Mouse (Mus musculus): Measurements from ENCODE around the gene Rnf150. TPM values are rescaled to one million over a fixed set of nuclear protein-coding genes. Genes with fewer than 3 reads are reported as not detected.
"Not testable (repeated sequence)": the region's sequence is repeated elsewhere in the genome, so short reads cannot be mapped to it uniquely, and the experiment has no call there.

Rnf150 gene
- total RNA-seq, 1 experiment from 2014 or later = 0.23 TPM

- no peak for ATAC-seq (ENCODE audit: extremely low read depth, insufficient number of reproducible peaks, low FRiP score, poor library complexity, severe bottlenecking)
Measured at GRCm38 (mm10) chr8:83054801-83055200, 191.6 kb downstream of the Rnf150 start.

- no peak for ATAC-seq (ENCODE audit: extremely low read depth, insufficient number of reproducible peaks, low FRiP score, poor library complexity, severe bottlenecking)
Measured at GRCm38 (mm10) chr8:83058951-83059350, 195.8 kb downstream of the Rnf150 start.

- no peak for ATAC-seq (ENCODE audit: extremely low read depth, insufficient number of reproducible peaks, low FRiP score, poor library complexity, severe bottlenecking)
Measured at GRCm38 (mm10) chr8:83060076-83060475, 196.9 kb downstream of the Rnf150 start.

- no peak for ATAC-seq (ENCODE audit: extremely low read depth, insufficient number of reproducible peaks, low FRiP score, poor library complexity, severe bottlenecking)
Measured at GRCm38 (mm10) chr8:83061257-83061656, 198.1 kb downstream of the Rnf150 start.

GRCm38 (mm10) chr8:83061873-83062272, 198.7 kb downstream of the Rnf150 start:
- ATAC-seq (ENCODE audit: extremely low read depth, insufficient number of reproducible peaks, low FRiP score, poor library complexity, severe bottlenecking) = no peak

- ATAC-seq (ENCODE audit: extremely low read depth, insufficient number of reproducible peaks, low FRiP score, poor library complexity, severe bottlenecking) = no peak
Measured at GRCm38 (mm10) chr8:83062276-83062675, 199.1 kb downstream of the Rnf150 start.

GRCm38 (mm10) chr8:83064096-83064495, 200.9 kb downstream of the Rnf150 start:
- ATAC-seq (ENCODE audit: extremely low read depth, insufficient number of reproducible peaks, low FRiP score, poor library complexity, severe bottlenecking) = 0 out of 2 replicates have a peak, but pooled peaks have one; percentile 9

GRCm38 (mm10) chr8:83066076-83066475, 202.9 kb downstream of the Rnf150 start:
- no peak for ATAC-seq (ENCODE audit: extremely low read depth, insufficient number of reproducible peaks, low FRiP score, poor library complexity, severe bottlenecking)

- no peak for ATAC-seq (ENCODE audit: extremely low read depth, insufficient number of reproducible peaks, low FRiP score, poor library complexity, severe bottlenecking)
Measured at GRCm38 (mm10) chr8:83066846-83067245, 203.7 kb downstream of the Rnf150 start.

- no peak for ATAC-seq (ENCODE audit: extremely low read depth, insufficient number of reproducible peaks, low FRiP score, poor library complexity, severe bottlenecking)
Measured at GRCm38 (mm10) chr8:83067906-83068305, 204.8 kb downstream of the Rnf150 start.

- ATAC-seq (ENCODE audit: extremely low read depth, insufficient number of reproducible peaks, low FRiP score, poor library complexity, severe bottlenecking) = no peak
Measured at GRCm38 (mm10) chr8:83074248-83074647, 211.1 kb downstream of the Rnf150 start.

- no peak for ATAC-seq (ENCODE audit: extremely low read depth, insufficient number of reproducible peaks, low FRiP score, poor library complexity, severe bottlenecking)
Measured at GRCm38 (mm10) chr8:83076621-83077020, 213.5 kb downstream of the Rnf150 start.

GRCm38 (mm10) chr8:83077329-83077728, 214.2 kb downstream of the Rnf150 start:
- ATAC-seq (ENCODE audit: extremely low read depth, insufficient number of reproducible peaks, low FRiP score, poor library complexity, severe bottlenecking) = no peak

- ATAC-seq (ENCODE audit: extremely low read depth, insufficient number of reproducible peaks, low FRiP score, poor library complexity, severe bottlenecking) = 0 out of 2 replicates have a peak, but pooled peaks have one; percentile 6
Measured at GRCm38 (mm10) chr8:83078701-83079533, 215.8 kb downstream of the Rnf150 start.

GRCm38 (mm10) chr8:83079534-83079844, 216.3 kb downstream of the Rnf150 start:
- ATAC-seq (ENCODE audit: extremely low read depth, insufficient number of reproducible peaks, low FRiP score, poor library complexity, severe bottlenecking) = no peak

GRCm38 (mm10) chr8:83081266-83081665, 218.1 kb downstream of the Rnf150 start:
- no peak for ATAC-seq (ENCODE audit: extremely low read depth, insufficient number of reproducible peaks, low FRiP score, poor library complexity, severe bottlenecking)

GRCm38 (mm10) chr8:83081806-83082205, 218.7 kb downstream of the Rnf150 start:
- not testable (repeated sequence) for ATAC-seq (ENCODE audit: extremely low read depth, insufficient number of reproducible peaks, low FRiP score, poor library complexity, severe bottlenecking)

GRCm38 (mm10) chr8:83082251-83082650, 219.1 kb downstream of the Rnf150 start:
- ATAC-seq (ENCODE audit: extremely low read depth, insufficient number of reproducible peaks, low FRiP score, poor library complexity, severe bottlenecking) = no peak

GRCm38 (mm10) chr8:83083452-83083851, 220.3 kb downstream of the Rnf150 start:
- ATAC-seq (ENCODE audit: extremely low read depth, insufficient number of reproducible peaks, low FRiP score, poor library complexity, severe bottlenecking) = no peak

GRCm38 (mm10) chr8:83085581-83085980, 222.4 kb downstream of the Rnf150 start:
- ATAC-seq (ENCODE audit: extremely low read depth, insufficient number of reproducible peaks, low FRiP score, poor library complexity, severe bottlenecking) = no peak

- no peak for ATAC-seq (ENCODE audit: extremely low read depth, insufficient number of reproducible peaks, low FRiP score, poor library complexity, severe bottlenecking)
Measured at GRCm38 (mm10) chr8:83086625-83087024, 223.5 kb downstream of the Rnf150 start.

Measured in neutrophil, adult 5-6 weeks (primary cell).